Mouse (Mus musculus): Measurements from ENCODE around the gene Rnd2.
"Not testable (repeated sequence)": the region's sequence is repeated elsewhere in the genome, so short reads cannot be mapped to it uniquely, and the experiment has no call there.

Gene Rnd2

GRCm38 (mm10) chr11:101447786-101448185, 17.0 kb upstream of the Rnd2 start:
- DNase-seq: no peak

- DNase-seq: no peak
Measured at GRCm38 (mm10) chr11:101448274-101448746, 16.5 kb upstream of the Rnd2 start, which contains the start of gene Ifi35. Ifi35 (plus strand) TSS chr11:101448407.

GRCm38 (mm10) chr11:101448899-101449298, 15.9 kb upstream of the Rnd2 start:
- no peak for DNase-seq

- DNase-seq: not testable (repeated sequence)
Measured at GRCm38 (mm10) chr11:101449596-101449995, 15.2 kb upstream of the Rnd2 start.

GRCm38 (mm10) chr11:101450394-101450793, 14.4 kb upstream of the Rnd2 start:
- DNase-seq: no peak

GRCm38 (mm10) chr11:101451536-101451935, 13.3 kb upstream of the Rnd2 start:
- no peak for DNase-seq

GRCm38 (mm10) chr11:101452093-101452774, 12.6 kb upstream of the Rnd2 start:
- no peak for DNase-seq

GRCm38 (mm10) chr11:101454702-101455101, 10.1 kb upstream of the Rnd2 start:
- DNase-seq: no peak

- no peak for DNase-seq
Measured at GRCm38 (mm10) chr11:101455627-101456026, 9.2 kb upstream of the Rnd2 start.

GRCm38 (mm10) chr11:101457631-101458030, 7.2 kb upstream of the Rnd2 start:
- DNase-seq: no peak

GRCm38 (mm10) chr11:101458217-101458616, 6.6 kb upstream of the Rnd2 start:
- DNase-seq: no peak

GRCm38 (mm10) chr11:101459716-101460115, 5.1 kb upstream of the Rnd2 start:
- DNase-seq: no peak

GRCm38 (mm10) chr11:101460321-101460720, 4.5 kb upstream of the Rnd2 start:
- no peak for DNase-seq

GRCm38 (mm10) chr11:101462141-101462540, 2.7 kb upstream of the Rnd2 start:
- no peak for DNase-seq

- no peak for DNase-seq
Measured at GRCm38 (mm10) chr11:101462583-101463440, 2.0 kb upstream of the Rnd2 start.

GRCm38 (mm10) chr11:101465101-101465868, 486 bp downstream of the Rnd2 start:
- peak; percentile 37 for DNase-seq

GRCm38 (mm10) chr11:101465869-101466551, 1.2 kb downstream of the Rnd2 start, which contains the start of gene Vat1:
Vat1 (minus strand) TSS chr11:101466230.
- peak; percentile 56 for DNase-seq

- DNase-seq: not testable (repeated sequence)
Measured at GRCm38 (mm10) chr11:101466552-101466950, 1.8 kb downstream of the Rnd2 start.

GRCm38 (mm10) chr11:101467477-101468262, 2.9 kb downstream of the Rnd2 start:
- peak; percentile 55 for DNase-seq

GRCm38 (mm10) chr11:101468263-101468688, 3.5 kb downstream of the Rnd2 start:
- DNase-seq: no peak

- DNase-seq: no peak
Measured at GRCm38 (mm10) chr11:101468731-101469130, 3.9 kb downstream of the Rnd2 start.

Measured in right cerebral cortex, postnatal 14 days (tissue).